Mouse (Mus musculus): ENCODE results near the gene Mrpl54.
"Not testable (repeated sequence)": the region's sequence is repeated elsewhere in the genome, so short reads cannot be mapped to it uniquely, and the experiment has no call there.

The Mrpl54 gene

DNA sequence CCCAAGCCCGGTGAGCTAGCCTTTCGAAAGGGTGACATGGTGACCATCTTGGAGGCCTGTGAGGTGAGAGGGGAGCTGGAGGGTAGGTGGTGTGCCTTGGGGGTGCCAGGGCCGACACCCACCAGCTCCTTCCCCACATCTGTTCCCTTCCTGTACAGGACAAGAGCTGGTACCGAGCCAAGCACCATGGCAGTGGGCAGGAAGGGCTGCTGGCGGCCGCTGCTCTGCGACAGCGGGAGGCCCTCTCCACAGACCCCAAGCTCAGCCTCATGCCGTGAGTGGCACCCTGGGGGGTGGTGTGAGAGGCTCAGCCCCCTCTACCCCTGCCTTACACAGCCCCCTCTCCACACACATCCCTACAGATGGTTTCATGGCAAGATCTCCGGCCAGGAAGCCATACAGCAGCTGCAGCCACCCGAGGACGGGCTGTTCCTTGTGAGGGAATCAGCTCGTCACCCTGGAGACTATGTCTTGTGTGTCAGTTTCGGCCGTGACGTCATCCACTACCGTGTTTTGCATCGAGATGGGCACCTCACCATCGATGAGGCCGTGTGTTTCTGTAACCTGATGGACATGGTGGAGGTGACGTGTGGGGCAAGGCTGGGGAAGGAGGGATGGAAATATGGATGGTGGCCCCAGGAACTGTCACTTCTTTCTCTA, 7.4 kb downstream of the Mrpl54 start:
- DNase-seq: peak; percentile 40

DNA sequence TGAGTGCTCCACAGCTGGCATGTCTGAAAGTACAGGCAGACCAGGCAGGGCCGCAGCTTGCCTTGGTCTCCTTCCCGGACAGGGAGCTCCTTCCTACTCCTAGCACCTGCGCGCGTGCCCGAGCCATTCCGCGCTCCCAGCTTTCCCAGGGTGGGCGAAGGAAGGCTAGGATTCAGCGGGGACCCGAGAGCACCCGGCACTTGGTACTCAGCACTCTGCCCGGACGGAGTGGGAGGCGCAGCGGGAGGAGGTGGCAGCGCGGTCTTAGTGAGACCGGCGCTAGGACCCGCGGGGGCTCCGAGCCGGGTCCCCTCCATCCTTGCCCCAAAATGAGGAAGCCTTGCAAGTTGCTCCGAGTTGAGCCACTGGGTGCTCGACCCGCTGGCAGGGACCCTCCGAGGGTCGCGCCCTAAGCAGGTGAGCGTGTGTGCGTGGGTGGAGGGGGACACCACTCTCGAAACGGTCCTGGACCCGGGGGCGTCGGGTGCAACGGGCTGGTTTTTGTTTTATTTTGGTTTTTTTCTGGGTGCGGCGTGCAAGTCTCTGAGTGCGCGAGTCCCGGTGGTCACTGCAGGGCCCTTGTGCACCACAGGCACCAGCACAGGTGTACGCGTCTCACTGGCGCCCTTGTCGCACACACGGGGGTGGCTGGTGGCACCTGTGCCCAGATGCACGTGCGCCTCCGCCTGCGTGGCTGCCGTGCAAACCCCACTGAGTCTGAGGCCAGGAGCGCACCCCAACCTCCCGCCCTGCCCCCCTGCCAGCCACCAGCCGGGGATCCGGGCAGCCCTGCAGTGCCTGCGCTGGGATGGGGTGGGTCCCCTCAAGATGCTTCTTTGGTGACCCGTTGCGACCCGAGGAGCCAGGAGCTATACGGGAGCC, 9.3 kb downstream of the Mrpl54 start:
- peak; percentile 70 for DNase-seq

- no peak for DNase-seq
Measured at GRCm38 (mm10) chr10:81254886-81255285, 11.8 kb downstream of the Mrpl54 start.

- peak; percentile 91 for DNase-seq
Measured at GRCm38 (mm10) chr10:81252424-81253419, 14.0 kb downstream of the Mrpl54 start, which contains the start of gene Matk. Gene Matk (plus strand): TSS chr10:81252935.

GRCm38 (mm10) chr10:81249442-81249841, 17.3 kb downstream of the Mrpl54 start:
- no peak for DNase-seq

DNA sequence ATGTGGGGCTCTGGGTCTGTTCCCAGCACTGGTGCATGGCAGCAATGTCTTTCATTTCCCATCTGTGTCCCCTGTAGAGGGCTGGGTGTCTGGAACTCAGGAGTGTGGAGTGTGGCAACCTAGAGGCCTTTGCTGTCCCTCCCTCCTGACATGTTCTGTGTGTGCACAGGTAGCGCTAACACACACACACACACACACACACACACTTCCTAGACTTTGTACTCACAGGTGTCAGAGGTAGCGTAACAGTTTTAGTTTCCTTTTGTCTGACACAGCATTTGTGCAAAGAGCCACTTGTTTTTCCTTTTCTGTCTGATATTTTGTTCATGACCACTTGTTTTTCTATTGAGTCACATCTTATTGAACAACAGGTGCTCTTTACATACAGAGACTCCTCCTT, 18.9 kb downstream of the Mrpl54 start:
- DNase-seq: no peak

DNA sequence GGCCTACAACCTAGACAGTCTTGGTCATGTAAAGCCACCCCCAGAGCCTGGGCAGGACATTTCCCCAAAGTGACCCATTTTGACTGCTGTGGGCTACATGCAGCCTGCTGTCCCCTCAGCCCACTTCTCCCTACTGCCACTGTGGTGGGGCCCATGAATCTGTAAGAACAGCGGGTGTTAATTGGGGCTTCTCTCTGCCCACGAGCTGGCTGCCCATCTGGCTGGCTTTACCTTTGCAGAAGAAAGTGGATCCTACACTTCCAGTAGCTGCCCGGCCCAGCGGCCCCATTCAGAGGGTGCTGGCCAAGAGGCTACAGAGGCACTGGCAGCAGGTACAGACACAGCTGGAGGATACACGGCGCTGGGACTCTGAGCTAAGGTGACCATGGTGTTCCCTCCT, 21.6 kb downstream of the Mrpl54 start:
- no peak for DNase-seq

DNA sequence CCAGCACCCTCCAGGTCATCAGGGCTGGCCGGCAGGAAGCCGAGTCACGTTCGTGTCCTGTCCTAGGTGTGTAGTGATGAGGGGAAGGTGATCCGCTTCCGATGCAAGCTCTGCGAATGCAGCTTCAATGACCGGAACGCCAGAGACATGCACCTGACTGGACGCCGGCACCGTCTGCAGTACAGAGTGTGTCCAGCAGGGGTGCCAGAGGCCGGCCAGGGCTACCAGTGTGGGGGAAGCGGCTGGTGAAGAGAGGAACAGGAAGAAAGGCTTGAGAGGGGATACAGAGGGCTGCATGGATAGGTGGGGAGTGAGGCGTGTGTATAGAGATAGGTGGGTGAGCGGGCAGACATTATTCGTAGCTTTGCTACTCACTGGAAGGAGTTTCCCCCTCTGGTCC, 22.1 kb downstream of the Mrpl54 start:
- DNase-seq: peak; percentile 78

- no peak for DNase-seq
Measured at GRCm38 (mm10) chr10:81244146-81244545, 22.6 kb downstream of the Mrpl54 start.

- DNase-seq: no peak
Measured at GRCm38 (mm10) chr10:81242021-81242420, 24.7 kb downstream of the Mrpl54 start.

DNA sequence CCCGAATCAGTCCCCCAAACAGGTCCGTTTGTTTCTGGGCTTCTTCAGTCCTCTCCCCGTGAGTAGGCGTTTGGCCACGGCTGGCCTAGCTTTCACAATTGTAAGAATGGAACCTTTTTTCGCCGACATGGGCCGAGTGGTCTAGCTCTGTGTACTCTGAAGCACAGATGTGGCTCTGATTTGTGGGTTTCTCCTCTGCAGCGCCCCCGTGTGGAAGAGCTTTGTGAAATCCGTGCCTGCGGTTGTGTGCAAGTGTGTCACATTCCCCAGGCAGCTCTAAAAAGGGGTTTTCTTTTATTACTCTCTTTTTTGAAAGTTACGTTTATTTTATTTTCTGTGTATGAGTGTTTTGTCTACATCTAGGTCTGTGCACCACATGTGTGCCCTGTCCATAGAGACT, 25.9 kb downstream of the Mrpl54 start:
- DNase-seq: peak; percentile 59

- DNase-seq: no peak
Measured at GRCm38 (mm10) chr10:81238618-81239017, 28.1 kb downstream of the Mrpl54 start.

GRCm38 (mm10) chr10:81236471-81237268, 30.1 kb downstream of the Mrpl54 start:
- no peak for DNase-seq

DNA sequence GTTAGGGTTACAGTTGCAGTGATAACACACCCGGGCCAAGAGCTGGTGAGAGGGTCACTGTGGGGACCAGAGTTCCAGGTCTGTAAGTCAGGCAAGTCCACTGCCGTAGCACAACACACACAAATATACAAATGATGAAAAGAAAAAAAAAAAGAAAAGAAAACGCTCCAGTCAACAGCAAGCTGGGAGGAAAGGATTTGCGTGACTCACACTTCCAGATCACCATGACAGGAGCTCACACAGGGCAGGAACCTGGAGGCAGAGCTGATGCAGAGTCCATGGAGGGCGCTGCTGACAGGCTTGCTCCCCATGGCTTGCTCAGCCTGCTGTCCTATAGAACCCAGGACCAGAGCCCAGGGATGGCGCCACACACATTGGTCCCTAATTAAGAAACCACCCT, 32.5 kb downstream of the Mrpl54 start:
- DNase-seq: no peak

DNA sequence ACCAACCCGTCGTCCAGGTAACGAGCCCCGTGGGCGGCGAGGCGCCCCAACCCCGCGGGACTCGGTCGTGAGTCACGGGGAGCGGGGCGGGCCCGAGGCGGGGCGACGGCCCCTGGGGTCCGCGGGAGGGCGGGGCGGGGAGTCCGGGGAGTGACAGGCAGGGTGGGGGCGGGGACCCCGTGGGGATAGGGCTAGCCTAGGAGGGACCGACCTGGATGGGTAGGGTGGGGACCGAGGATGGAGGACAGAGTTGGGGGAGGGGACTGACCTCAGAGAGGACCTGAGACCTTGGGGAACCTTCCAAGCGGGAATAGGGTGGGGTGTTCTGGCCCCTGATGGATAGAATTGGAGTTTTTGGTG, 33.5 kb downstream of the Mrpl54 start:
- no peak for DNase-seq

DNA sequence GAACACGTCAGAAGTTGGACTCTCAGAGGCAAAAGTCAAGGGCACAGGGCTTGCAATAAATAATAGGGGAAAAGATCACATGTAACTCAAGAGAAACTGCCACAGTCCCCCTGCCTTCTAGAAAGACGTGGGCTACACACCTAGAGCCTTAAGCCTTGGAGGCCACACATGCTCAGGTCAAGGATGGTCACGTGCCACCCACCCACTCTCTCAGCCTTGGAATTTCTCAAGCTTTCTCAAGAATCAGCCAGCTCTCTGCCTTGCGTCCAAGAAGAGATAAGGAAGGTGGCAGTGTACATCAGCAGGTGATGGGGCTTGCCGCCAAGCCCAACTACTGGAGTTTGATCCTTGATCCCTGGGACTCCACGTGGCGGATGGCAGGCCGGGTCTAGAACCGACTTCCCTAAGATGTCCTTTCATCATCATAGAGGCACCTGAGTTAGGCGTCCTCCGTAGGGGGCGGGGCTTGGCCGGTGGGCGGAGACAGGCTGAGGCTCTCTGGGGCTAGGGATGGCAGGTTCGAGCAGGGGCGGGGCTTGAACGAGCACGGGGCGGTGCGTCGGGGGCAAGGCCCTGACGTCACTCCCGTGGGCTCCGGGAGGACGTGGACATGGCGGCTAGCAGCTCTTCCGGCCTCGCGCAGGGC, 34.0 kb downstream of the Mrpl54 start, which contains the start of gene Zfr2:
Gene Zfr2, plus strand, starts transcription at position 576 of the 646 bp plus-strand sequence.
- peak; percentile 95 for DNase-seq

DNA sequence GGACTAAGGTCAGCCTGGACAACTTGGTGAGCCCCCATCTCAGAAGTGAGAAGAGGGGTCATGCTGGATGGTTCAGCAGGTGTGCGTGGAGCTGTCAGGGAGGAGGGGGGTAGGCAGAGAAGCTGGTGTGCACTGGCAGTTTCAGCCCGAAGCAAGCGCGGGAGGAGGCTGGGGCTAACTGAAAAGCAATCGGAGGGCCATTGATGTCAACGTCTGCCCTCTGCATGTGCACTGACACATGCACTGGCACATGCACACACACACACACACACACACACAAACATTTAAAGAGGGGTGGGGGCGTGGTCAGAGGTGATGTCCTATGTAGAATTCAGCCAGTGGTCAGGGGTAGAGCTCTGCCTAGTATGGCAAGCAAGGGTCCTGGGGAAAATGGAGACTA, 35.3 kb downstream of the Mrpl54 start:
- no peak for DNase-seq

- peak; percentile 85 for DNase-seq
Measured at GRCm38 (mm10) chr10:81230438-81231332, 36.0 kb downstream of the Mrpl54 start, which contains the start of gene Atcay. Gene Atcay (minus strand): TSS chr10:81230833.

- DNase-seq: no peak
Measured at GRCm38 (mm10) chr10:81229735-81230437, 36.8 kb downstream of the Mrpl54 start.

- DNase-seq: not testable (repeated sequence)
Measured at GRCm38 (mm10) chr10:81223731-81224130, 43.0 kb downstream of the Mrpl54 start.
